Mouse (Mus musculus): ENCODE data around the gene Hspb1. TPM values are rescaled to one million over a fixed set of nuclear protein-coding genes. Genes with fewer than 3 reads are reported as not detected.

Hspb1 gene
- polyA plus RNA-seq, 1 experiment from 2014 or later, result 11.4 TPM

GRCm38 (mm10) chr5:135890920-135891319, 3.2 kb downstream of the Hspb1 start:
- DNase-seq (ENCODE audit: low spot score), result no peak
- H3K4me2 ChIP-seq (ENCODE audit: low read depth, low read length, severe bottlenecking), result no peak overlapping the region
- no peak overlapping the region for H3K9ac ChIP-seq (ENCODE audit: low read length)
- no peaks in the 10 kb centered on the region for H3K36me3 ChIP-seq (ENCODE audit: control insufficient read depth, insufficient read depth, low read length)
- no peak for ATAC-seq (replicated peaks; ENCODE audit: low FRiP score)
- H3K27me3 ChIP-seq (ENCODE audit: control insufficient read depth, insufficient read depth, low read length), result peaks cover 21% of the 10 kb centered on the region
- 71% methylated on average over 3 of the region's 3 CpGs for WGBS
- H3K27ac ChIP-seq (ENCODE audit: low read depth, low read length), result no peak overlapping the region
- H3K4me3 ChIP-seq (ENCODE audit: low read depth, low read length), result no peak overlapping the region
- no peaks in the 10 kb centered on the region for H3K9me3 ChIP-seq (ENCODE audit: control insufficient read depth, low read length)
- H3K4me1 ChIP-seq (replicated peaks; ENCODE audit: control insufficient read depth, insufficient read depth, low read length), result peaks cover 4% of the 10 kb centered on the region; the same call in 1 of the 2 replicates

- no peak overlapping the region for H3K9ac ChIP-seq (ENCODE audit: low read length)
- H3K36me3 ChIP-seq (ENCODE audit: control insufficient read depth, insufficient read depth, low read length), result no peaks in the 10 kb centered on the region
- no peak for DNase-seq (ENCODE audit: low spot score)
- ATAC-seq (replicated peaks; ENCODE audit: low FRiP score), result no peak
- no peak overlapping the region for H3K4me2 ChIP-seq (ENCODE audit: low read depth, low read length, severe bottlenecking)
- H3K27me3 ChIP-seq (ENCODE audit: control insufficient read depth, insufficient read depth, low read length), result peaks cover 16% of the 10 kb centered on the region
- peaks cover 2% of the 10 kb centered on the region; the same call in 1 of the 2 replicates for H3K4me1 ChIP-seq (replicated peaks; ENCODE audit: control insufficient read depth, insufficient read depth, low read length)
- 56% methylated on average over 9 of the region's 9 CpGs for WGBS
- no peak overlapping the region for H3K4me3 ChIP-seq (ENCODE audit: low read depth, low read length)
- no peak overlapping the region for H3K27ac ChIP-seq (ENCODE audit: low read depth, low read length)
- H3K9me3 ChIP-seq (ENCODE audit: control insufficient read depth, low read length), result no peaks in the 10 kb centered on the region
These were observed 5.1 kb downstream of the Hspb1 start for GRCm38 (mm10) chr5:135892589-135893351.

GRCm38 (mm10) chr5:135894958-135895357, 7.2 kb downstream of the Hspb1 start:
- Histone ChIP-seq H3K4me1 (replicated peaks; ENCODE audit: control insufficient read depth, insufficient read depth, low read length) (no peaks in the 10 kb centered on the region), H3K9ac (ENCODE audit: low read length) (no peak overlapping the region), H3K27ac (ENCODE audit: low read depth, low read length) (no peak overlapping the region), H3K4me3 (ENCODE audit: low read depth, low read length) (no peak overlapping the region), H3K27me3 (ENCODE audit: control insufficient read depth, insufficient read depth, low read length) (peaks cover 3% of the 10 kb centered on the region; the same call in 1 of the 2 replicates), H3K9me3 (ENCODE audit: control insufficient read depth, low read length) (no peaks in the 10 kb centered on the region), H3K36me3 (ENCODE audit: control insufficient read depth, insufficient read depth, low read length) (no peaks in the 10 kb centered on the region), H3K4me2 (ENCODE audit: low read depth, low read length, severe bottlenecking) (no peak overlapping the region)
- DNase-seq (ENCODE audit: low spot score) (no peak), ATAC-seq (replicated peaks; ENCODE audit: low FRiP score) (no peak)
- 80% methylated on average over 6 of the region's 6 CpGs for WGBS

- no peaks in the 10 kb centered on the region for H3K27me3 ChIP-seq (ENCODE audit: control insufficient read depth, insufficient read depth, low read length)
- H3K9ac ChIP-seq (ENCODE audit: low read length), result no peak overlapping the region
- 18% methylated on average over 3 of the region's 3 CpGs for WGBS
- DNase-seq (ENCODE audit: low spot score) (peak; percentile 72), ATAC-seq (replicated peaks; ENCODE audit: low FRiP score) (no peak)
- no peaks in the 10 kb centered on the region for H3K36me3 ChIP-seq (ENCODE audit: control insufficient read depth, insufficient read depth, low read length)
- no peak overlapping the region for H3K27ac ChIP-seq (ENCODE audit: low read depth, low read length)
- no peaks in the 10 kb centered on the region for H3K4me1 ChIP-seq (replicated peaks; ENCODE audit: control insufficient read depth, insufficient read depth, low read length)
- no peaks in the 10 kb centered on the region for H3K9me3 ChIP-seq (ENCODE audit: control insufficient read depth, low read length)
- H3K4me3 ChIP-seq (ENCODE audit: low read depth, low read length), result no peak overlapping the region
- H3K4me2 ChIP-seq (ENCODE audit: low read depth, low read length, severe bottlenecking), result no peak overlapping the region
These were observed 10.3 kb downstream of the Hspb1 start for GRCm38 (mm10) chr5:135898028-135898427.

GRCm38 (mm10) chr5:135898995-135899394, 11.3 kb downstream of the Hspb1 start:
- WGBS, result 83% methylated on average over 4 of the region's 4 CpGs
- H3K27ac ChIP-seq (ENCODE audit: low read depth, low read length), result no peak overlapping the region
- H3K4me1 ChIP-seq (replicated peaks; ENCODE audit: control insufficient read depth, insufficient read depth, low read length), result no peaks in the 10 kb centered on the region
- ATAC-seq (replicated peaks; ENCODE audit: low FRiP score) (no peak), DNase-seq (ENCODE audit: low spot score) (no peak)
- no peak overlapping the region for H3K9ac ChIP-seq (ENCODE audit: low read length)
- no peak overlapping the region for H3K4me2 ChIP-seq (ENCODE audit: low read depth, low read length, severe bottlenecking)
- no peaks in the 10 kb centered on the region for H3K27me3 ChIP-seq (ENCODE audit: control insufficient read depth, insufficient read depth, low read length)
- H3K4me3 ChIP-seq (ENCODE audit: low read depth, low read length), result no peak overlapping the region
- no peaks in the 10 kb centered on the region for H3K9me3 ChIP-seq (ENCODE audit: control insufficient read depth, low read length)
- no peaks in the 10 kb centered on the region for H3K36me3 ChIP-seq (ENCODE audit: control insufficient read depth, insufficient read depth, low read length)

- no peaks in the 10 kb centered on the region for H3K9me3 ChIP-seq (ENCODE audit: control insufficient read depth, low read length)
- H3K4me2 ChIP-seq (ENCODE audit: low read depth, low read length, severe bottlenecking), result no peak overlapping the region
- H3K36me3 ChIP-seq (ENCODE audit: control insufficient read depth, insufficient read depth, low read length), result no peaks in the 10 kb centered on the region
- no peak for DNase-seq (ENCODE audit: low spot score)
- no peaks in the 10 kb centered on the region for H3K4me1 ChIP-seq (replicated peaks; ENCODE audit: control insufficient read depth, insufficient read depth, low read length)
- no peak overlapping the region for H3K9ac ChIP-seq (ENCODE audit: low read length)
- no peaks in the 10 kb centered on the region for H3K27me3 ChIP-seq (ENCODE audit: control insufficient read depth, insufficient read depth, low read length)
- WGBS, result 67% methylated on average over 4 of the region's 4 CpGs
- no peak for ATAC-seq (replicated peaks; ENCODE audit: low FRiP score)
- H3K4me3 ChIP-seq (ENCODE audit: low read depth, low read length), result no peak overlapping the region
- H3K27ac ChIP-seq (ENCODE audit: low read depth, low read length), result no peak overlapping the region
These were observed 12.1 kb downstream of the Hspb1 start for GRCm38 (mm10) chr5:135899833-135900232.

- Histone ChIP-seq H3K9ac (ENCODE audit: low read length) (no peak overlapping the region), H3K36me3 (ENCODE audit: control insufficient read depth, insufficient read depth, low read length) (no peaks in the 10 kb centered on the region), H3K4me2 (ENCODE audit: low read depth, low read length, severe bottlenecking) (no peak overlapping the region), H3K9me3 (ENCODE audit: control insufficient read depth, low read length) (no peaks in the 10 kb centered on the region), H3K4me1 (replicated peaks; ENCODE audit: control insufficient read depth, insufficient read depth, low read length) (no peaks in the 10 kb centered on the region), H3K27me3 (ENCODE audit: control insufficient read depth, insufficient read depth, low read length) (no peaks in the 10 kb centered on the region), H3K4me3 (ENCODE audit: low read depth, low read length) (no peak overlapping the region), H3K27ac (ENCODE audit: low read depth, low read length) (no peak overlapping the region)
- WGBS, result 86% methylated on average over 3 of the region's 3 CpGs
- DNase-seq (ENCODE audit: low spot score), result no peak
- ATAC-seq (replicated peaks; ENCODE audit: low FRiP score), result no peak
These were observed 13.0 kb downstream of the Hspb1 start for GRCm38 (mm10) chr5:135900701-135901100.

- no peak overlapping the region for H3K9ac ChIP-seq (ENCODE audit: low read length)
- H3K9me3 ChIP-seq (ENCODE audit: control insufficient read depth, low read length), result no peaks in the 10 kb centered on the region
- no peak for DNase-seq (ENCODE audit: low spot score)
- no peaks in the 10 kb centered on the region for H3K27me3 ChIP-seq (ENCODE audit: control insufficient read depth, insufficient read depth, low read length)
- no peak overlapping the region for H3K4me2 ChIP-seq (ENCODE audit: low read depth, low read length, severe bottlenecking)
- H3K4me3 ChIP-seq (ENCODE audit: low read depth, low read length), result no peak overlapping the region
- no peaks in the 10 kb centered on the region for H3K36me3 ChIP-seq (ENCODE audit: control insufficient read depth, insufficient read depth, low read length)
- WGBS, result 65% methylated on average over 6 of the region's 6 CpGs
- no peaks in the 10 kb centered on the region for H3K4me1 ChIP-seq (replicated peaks; ENCODE audit: control insufficient read depth, insufficient read depth, low read length)
- no peak overlapping the region for H3K27ac ChIP-seq (ENCODE audit: low read depth, low read length)
- ATAC-seq (replicated peaks; ENCODE audit: low FRiP score), result no peak
These were observed 13.8 kb downstream of the Hspb1 start for GRCm38 (mm10) chr5:135901354-135902095.

Measured in forebrain, embryonic 11.5 days (tissue).